Mouse (Mus musculus): ENCODE measurements around the gene Edf1. TPM values are rescaled to one million over a fixed set of nuclear protein-coding genes. Genes with fewer than 3 reads are reported as not detected.

The Edf1 gene
- total RNA-seq, 4 experiments from 2014 or later = 156 to 257 (median 210) TPM

DNA sequence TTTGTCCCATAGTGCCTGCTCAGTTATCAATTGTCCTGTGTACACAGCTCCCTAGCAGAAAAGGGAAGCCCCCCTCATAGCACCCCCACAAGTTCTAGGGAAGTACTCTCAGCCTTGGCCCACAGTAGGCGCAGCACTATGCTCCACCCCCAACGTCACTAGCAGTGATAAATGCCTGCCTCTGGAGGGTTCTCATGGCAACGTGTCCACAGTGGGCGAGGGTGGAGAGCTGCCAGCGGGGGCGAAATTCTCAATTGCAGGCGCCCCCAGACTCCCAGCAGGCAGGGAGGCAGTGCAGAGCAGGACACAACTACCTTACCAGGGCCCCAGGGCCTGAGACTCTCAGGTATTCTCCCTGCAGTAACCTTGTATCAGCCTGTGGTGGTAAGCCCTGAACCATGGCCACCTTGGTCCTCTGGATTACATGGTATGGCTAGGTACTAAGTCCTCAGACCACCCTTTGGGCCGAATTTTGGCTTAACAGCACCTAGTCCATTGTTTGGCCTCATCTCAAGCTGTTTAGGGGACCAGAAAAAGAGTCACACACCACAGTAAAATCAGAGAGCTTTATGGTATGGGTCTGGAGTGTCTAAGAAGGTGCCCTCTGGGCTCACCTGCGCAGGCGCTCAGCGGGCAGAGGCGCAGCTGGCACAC is 24.9 kb downstream of the Edf1 start:
- DNase-seq (ENCODE audit: low spot score) = no peak

DNA sequence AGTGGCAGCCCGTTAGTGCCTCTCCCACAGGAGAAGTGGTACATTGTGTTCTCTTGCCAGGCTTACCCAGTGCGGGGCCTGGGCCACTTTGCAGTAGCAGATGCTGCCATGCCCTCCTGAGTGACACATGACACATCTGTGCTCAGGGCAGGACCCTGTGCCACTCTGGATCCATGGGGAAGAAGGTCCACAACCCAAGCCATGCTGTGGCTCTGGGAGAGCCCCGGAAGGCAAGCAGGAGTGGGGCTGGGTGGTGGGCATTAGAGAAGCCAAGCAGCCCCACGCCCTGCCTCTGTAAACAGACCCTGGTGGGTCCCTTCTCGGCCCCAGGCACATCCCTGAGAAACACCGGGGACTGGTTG is 25.5 kb downstream of the Edf1 start:
- no peak for DNase-seq (ENCODE audit: low spot score)

GRCm38 (mm10) chr2:25583571-25583970 is 25.9 kb downstream of the Edf1 start:
- no peak for DNase-seq (ENCODE audit: low spot score)

DNA sequence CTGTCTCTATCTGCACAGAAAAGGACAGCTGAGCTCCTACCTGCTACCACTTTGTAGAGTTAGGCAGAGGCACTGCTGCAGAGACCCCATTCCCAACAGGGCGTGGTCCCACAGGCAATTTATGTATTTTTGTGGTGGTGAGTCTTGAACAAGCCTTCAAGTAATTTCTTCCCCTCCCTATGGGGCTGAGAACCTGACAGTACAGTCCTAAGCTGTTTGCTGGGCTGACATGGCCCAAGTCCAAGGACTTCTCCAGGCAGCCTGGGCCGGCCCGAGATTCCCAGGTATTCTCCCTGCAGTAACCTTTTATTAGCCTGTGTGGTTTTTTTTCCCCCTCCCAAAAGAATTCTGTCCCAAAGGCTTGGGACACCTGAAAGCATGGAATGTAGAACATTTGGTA is 26.5 kb downstream of the Edf1 start:
- no peak for DNase-seq (ENCODE audit: low spot score)

DNA sequence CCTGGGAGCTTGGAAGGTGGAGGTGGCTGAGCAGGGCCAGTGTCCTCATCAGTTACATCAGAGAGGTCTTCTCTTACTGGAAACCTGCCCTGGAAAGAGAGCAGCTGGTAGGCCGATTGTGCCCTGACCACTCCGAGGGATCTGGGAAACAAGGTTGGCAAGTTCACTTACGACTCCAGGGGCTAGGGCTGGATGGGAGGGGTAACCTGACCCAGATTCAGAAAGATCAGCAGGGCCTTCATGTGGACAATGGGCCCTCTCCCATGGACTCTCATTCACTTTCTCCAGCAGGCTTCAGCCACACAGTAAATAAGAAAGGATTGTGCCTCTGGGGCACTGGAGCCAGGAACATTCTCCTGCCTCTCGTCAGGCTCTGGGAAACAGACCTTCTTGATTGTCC is 27.2 kb downstream of the Edf1 start:
- DNase-seq (ENCODE audit: low spot score) = no peak

DNA sequence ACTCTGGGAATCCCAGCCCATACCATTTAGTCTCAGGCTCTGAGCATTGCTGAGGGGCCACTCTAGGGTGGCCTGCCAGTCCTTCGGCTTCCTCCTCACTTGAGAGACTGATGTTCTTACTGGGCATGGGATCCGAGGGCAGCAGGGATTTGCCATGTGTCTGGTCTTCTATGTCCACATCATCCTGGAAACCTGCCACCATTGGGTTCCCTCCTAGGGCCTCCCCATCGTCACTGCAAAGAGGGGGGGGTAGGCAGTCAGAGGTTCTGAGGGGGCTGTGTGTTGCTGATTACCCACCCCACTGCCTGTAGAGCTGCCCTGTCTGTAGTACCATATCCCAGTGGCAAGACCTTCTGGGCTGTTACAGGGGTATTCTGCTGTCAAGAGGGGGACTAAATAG is 28.0 kb downstream of the Edf1 start:
- no peak for DNase-seq (ENCODE audit: low spot score)

GRCm38 (mm10) chr2:25587290-25587689 is 29.6 kb downstream of the Edf1 start:
- no peak for DNase-seq (ENCODE audit: low spot score)

- DNase-seq (ENCODE audit: low spot score) = no peak
Observed at GRCm38 (mm10) chr2:25588227-25588907, 30.7 kb downstream of the Edf1 start.

GRCm38 (mm10) chr2:25591863-25592262 is 34.2 kb downstream of the Edf1 start:
- no peak for DNase-seq (ENCODE audit: low spot score)

DNA sequence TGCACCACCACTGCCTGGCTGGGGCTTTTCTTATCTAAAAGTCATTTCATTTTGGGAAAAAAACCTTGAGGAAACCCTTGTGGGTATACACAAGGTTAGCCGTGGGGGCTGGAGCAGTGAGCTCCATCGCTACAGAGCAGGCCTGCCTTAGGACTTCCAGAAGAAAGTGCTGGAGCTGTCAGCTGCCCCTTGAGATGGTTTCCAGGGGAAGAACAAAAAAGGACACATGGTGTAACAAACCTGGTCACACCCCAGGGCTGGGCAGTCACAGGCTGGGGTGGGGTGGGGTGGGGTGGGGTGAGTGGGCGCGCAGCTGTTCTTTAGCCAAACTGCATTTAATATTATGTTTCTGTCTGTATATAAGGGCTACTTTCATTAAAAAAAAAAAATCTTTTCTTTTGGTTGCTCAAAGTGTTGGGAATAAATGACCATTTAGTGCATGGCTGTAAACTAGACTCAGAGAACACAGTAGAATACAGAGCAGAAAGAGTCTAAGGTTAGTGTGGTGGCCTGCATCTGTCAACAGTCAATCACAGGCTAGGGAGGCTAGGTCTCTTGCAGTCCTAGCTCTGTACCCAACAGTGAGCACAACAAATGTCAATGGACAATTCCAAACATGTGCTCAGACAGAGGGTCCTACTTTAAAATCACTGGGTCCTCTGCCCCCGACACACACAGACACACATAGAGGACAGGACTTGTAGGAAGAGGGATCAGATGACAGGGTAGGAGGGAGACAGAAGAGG is 39.3 kb downstream of the Edf1 start:
- no peak for DNase-seq (ENCODE audit: low spot score)

- DNase-seq (ENCODE audit: low spot score) = no peak
Observed at GRCm38 (mm10) chr2:25598749-25599148, 41.1 kb downstream of the Edf1 start.

DNA sequence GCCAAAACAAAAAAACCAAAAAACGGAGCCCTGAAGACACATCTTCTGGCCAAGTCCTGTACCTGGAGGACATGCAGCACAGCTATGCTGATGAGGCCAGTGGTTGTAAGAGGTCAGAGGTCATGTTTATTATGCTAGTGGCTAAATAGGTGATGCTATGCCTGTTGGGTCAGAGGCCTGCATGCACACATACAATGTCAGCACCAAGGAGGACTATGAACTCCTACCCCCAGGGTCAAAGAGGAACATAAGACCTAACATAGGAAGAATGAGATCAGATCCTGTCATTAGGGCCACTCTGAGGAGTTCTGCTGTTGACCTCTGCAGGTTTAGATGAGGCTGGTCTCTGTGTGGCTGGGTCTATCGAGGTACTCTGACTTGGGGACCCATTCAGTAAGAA is 42.4 kb downstream of the Edf1 start:
- no peak for DNase-seq (ENCODE audit: low spot score)

- no peak for DNase-seq (ENCODE audit: low spot score)
Observed at GRCm38 (mm10) chr2:25602526-25602925, 44.9 kb downstream of the Edf1 start.

DNA sequence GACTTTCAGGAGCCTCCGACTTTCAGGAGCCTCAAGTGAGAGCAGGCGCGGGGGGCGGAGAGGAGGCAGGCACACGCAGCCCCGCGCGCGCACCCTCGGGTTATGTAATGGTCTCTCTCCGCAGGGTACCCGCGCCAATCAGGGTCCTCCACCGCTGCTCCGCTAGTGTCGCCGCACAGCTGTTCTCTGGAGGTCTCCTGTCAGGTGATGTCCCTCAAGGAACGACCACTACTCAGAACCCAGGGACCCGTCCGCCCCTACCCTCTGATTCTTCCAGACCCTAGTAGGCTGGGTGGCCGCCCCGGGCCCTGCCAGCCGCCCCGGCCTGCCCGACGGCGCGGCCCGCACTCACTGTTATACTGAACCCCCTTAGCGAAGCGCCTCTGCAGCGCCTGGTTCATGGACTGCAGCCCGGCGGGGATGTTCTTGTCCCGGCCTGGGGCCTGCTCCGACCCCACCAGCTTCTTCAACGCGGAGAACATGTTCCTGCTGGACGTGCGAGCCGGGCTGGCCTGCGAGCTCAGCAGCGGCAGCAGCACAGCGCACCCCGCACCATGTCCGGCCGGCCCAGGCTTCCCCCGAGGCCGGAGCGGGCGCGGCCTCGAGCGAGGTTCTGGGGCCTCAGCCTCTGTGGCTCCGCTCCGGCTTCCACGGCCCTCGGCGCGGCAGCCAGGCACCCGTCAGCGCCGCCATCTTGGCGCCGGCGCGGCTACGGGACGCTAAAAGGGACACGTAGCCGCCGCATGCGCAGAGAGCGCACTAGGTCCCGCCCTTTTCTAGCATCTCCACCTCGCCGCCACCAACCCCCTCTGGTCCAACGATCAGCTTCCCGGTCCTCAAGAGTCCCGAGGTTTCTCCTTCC is 50.3 kb downstream of the Edf1 start, which contains the start of gene Rabl6:
Gene Rabl6, minus strand, starts transcription at position 761 of the 862 bp plus-strand sequence.
- peak; percentile 86 for DNase-seq (ENCODE audit: low spot score)

GRCm38 (mm10) chr2:25608671-25609070 is 51.0 kb downstream of the Edf1 start:
- no peak for DNase-seq (ENCODE audit: low spot score)

Other genes with a start within 250 kb of the Edf1 start
- gene Grin1, start 238.7 kb upstream of the Edf1 start, total RNA-seq (2022) = under 1 TPM in 2 of 4 experiments, not detected in 2; 0.09 to 0.11 TPM
- 10 to 100 TPM; 19.9 to 28.2 (median 22.5) TPM for gene Man1b1, start 225.5 kb upstream of the Edf1 start, total RNA-seq (2022)
- 1 to 10 TPM; 3.8 to 5.2 (median 5.1) TPM for gene Dpp7, start 201.5 kb upstream of the Edf1 start, total RNA-seq (2022)
- 10 to 100 TPM in 1 of 4 experiments, 1 to 10 TPM in 3; 8.9 to 10.7 (median 9.5) TPM for gene Uap1l1, start 192.2 kb upstream of the Edf1 start, total RNA-seq (2022)
- gene Sapcd2, start 185.5 kb upstream of the Edf1 start, total RNA-seq (2022) = not detected
- 10 to 100 TPM; 11.6 to 14.4 (median 12.6) TPM for gene Entpd2, start 162.0 kb upstream of the Edf1 start, total RNA-seq (2022)
- gene Npdc1, start 158.5 kb upstream of the Edf1 start, total RNA-seq (2022) = 10 to 100 TPM; 25.3 to 35.8 (median 33.6) TPM
- gene Fut7, start 134.6 kb upstream of the Edf1 start, total RNA-seq (2022) = under 1 TPM in 2 of 4 experiments, not detected in 2; 0.16 to 0.60 TPM
- 10 to 100 TPM; 42.5 to 47.2 (median 45.2) TPM for gene Abca2, start 129.1 kb upstream of the Edf1 start, total RNA-seq (2022)
- 1 to 10 TPM; 1.3 to 3.6 (median 2.3) TPM for gene Clic3, start 101.0 kb upstream of the Edf1 start, total RNA-seq (2022)
- 10 to 100 TPM; 21.4 to 30.7 (median 23.3) TPM for gene Paxx, start 96.8 kb upstream of the Edf1 start, total RNA-seq (2022)
- 1,000 to 10,000 TPM in 1 of 4 experiments, 100 to 1,000 TPM in 3; 350 to 1,004 (median 621) TPM for gene Ptgds, start 87.8 kb upstream of the Edf1 start, total RNA-seq (2022)
- not detected for gene Lcn12, start 63.9 kb upstream of the Edf1 start, total RNA-seq (2022)
- gene Fbxw5, start 57.1 kb upstream of the Edf1 start, total RNA-seq (2022) = 100 to 1,000 TPM in 1 of 4 experiments, 10 to 100 TPM in 3; 79.4 to 105 (median 88.7) TPM
- 1 to 10 TPM; 1.7 to 2.6 (median 2.0) TPM for gene C8g, start 56.1 kb upstream of the Edf1 start, total RNA-seq (2022)
- 10 to 100 TPM; 11.8 to 16.3 (median 13.8) TPM for gene Traf2, start 10.9 kb upstream of the Edf1 start, total RNA-seq (2022)
- 1 to 10 TPM; 1.1 to 2.2 (median 1.5) TPM for gene Mamdc4, start 17.0 kb downstream of the Edf1 start, total RNA-seq (2022)
- 10 to 100 TPM; 58.2 to 72.2 (median 65.4) TPM for gene Phpt1, start 17.4 kb downstream of the Edf1 start, total RNA-seq (2022)
- gene Ajm1, start 23.9 kb downstream of the Edf1 start, total RNA-seq (2022) = under 1 TPM; 0.09 to 0.38 (median 0.25) TPM
- 10 to 100 TPM; 67.3 to 75.3 (median 71.3) TPM for gene Rabl6, start 50.7 kb downstream of the Edf1 start, total RNA-seq (2022)
- gene Ccdc183, start 59.8 kb downstream of the Edf1 start, total RNA-seq (2022) = not detected
- 10 to 100 TPM; 32.0 to 42.2 (median 38.6) TPM for gene Tmem141, start 64.2 kb downstream of the Edf1 start, total RNA-seq (2022)
- gene Fcna, start 70.2 kb downstream of the Edf1 start, total RNA-seq (2022) = 1 to 10 TPM; 3.4 to 6.0 (median 4.3) TPM
- gene Lcn8, start 95.3 kb downstream of the Edf1 start, total RNA-seq (2022) = 1 to 10 TPM in 2 of 4 experiments, under 1 TPM in 2; 0.50 to 1.3 (median 0.97) TPM
- gene Lcn5, start 100.1 kb downstream of the Edf1 start, total RNA-seq (2022) = not detected
- gene Lcn6, start 118.9 kb downstream of the Edf1 start, total RNA-seq (2022) = not detected
- not detected for gene Lcn10, start 124.9 kb downstream of the Edf1 start, total RNA-seq (2022)
- gene Obp2a, start 142.2 kb downstream of the Edf1 start, total RNA-seq (2022) = under 1 TPM in 1 of 4 experiments, not detected in 3; 0.37 TPM
- gene Bmyc, start 148.9 kb downstream of the Edf1 start, total RNA-seq (2022) = 10 to 100 TPM; 14.2 to 21.0 (median 15.6) TPM
- not detected for gene Obp2b, start 179.2 kb downstream of the Edf1 start, total RNA-seq (2022)
- gene Lcn3, start 207.7 kb downstream of the Edf1 start, total RNA-seq (2022) = not detected
- gene Lcn11, start 219.2 kb downstream of the Edf1 start, total RNA-seq (2022) = not detected
- gene Gm13539, start 224.4 kb downstream of the Edf1 start, total RNA-seq (2022) = not detected